Mouse (Mus musculus) bone marrow macrophage, adult 2 months (primary cell): ENCODE results near the gene Fitm2.

Experiments used
- CTCF ChIP-seq: IDR thresholded peaks from 2 replicates; pipeline ENCODE4 v1.5.1; 2012; ENCODE audit warnings: low read depth, mild to moderate bottlenecking, low read length, moderate library complexity
- POLR2A ChIP-seq: IDR thresholded peaks from 2 replicates; pipeline ENCODE4 v1.6.1; 2012; ENCODE audit warnings: mild to moderate bottlenecking, low read depth, low read length, borderline replicate concordance

DNA sequence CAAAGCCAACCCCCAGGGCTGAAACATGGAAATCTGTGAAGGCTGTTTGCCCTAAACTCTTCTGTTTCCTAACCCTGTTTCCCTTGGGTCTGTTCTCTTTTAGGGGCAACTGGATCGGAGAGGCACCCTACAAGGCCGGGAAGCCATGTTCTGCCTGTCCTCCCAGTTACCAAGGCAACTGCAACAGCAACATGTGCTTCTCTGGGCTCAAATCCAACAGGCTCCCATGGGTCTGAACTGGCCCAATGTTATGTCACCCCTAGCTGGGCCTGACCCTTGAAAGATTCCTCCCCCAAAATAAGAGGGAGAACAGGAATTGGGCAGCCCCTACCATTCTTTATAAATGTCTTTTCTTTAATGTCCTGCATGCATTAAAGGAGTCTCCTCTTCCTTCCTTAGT is 29.8 kb upstream of the Fitm2 start:
- no peak for TF ChIP-seq CTCF
- no peak for TF ChIP-seq POLR2A
